Mouse (Mus musculus) megakaryocyte-erythroid progenitor cell, adult 5 weeks (primary cell): ENCODE results near the gene Olfr1257. TPM values are rescaled to one million over a fixed set of nuclear protein-coding genes. Genes with fewer than 3 reads are reported as not detected.

Experiments used
- polyA plus RNA-seq: library from polyadenylated mRNA; stranded (reverse); fragments of >175 nt; gene quantifications from 2 replicates; pipeline ENCODE4 v1.2.3, GENCODE M21; 2012

The Olfr1257 gene
- polyA plus RNA-seq: not detected in 2 replicates

GRCm38 (mm10) chr2:89878137-89878536 lies at the start of gene Olfr1257:
TSS of gene Olfr1257 (plus strand) at chr2:89878437.

GRCm38 (mm10) chr2:89841455-89841854 lies 36.8 kb upstream of the Olfr1257 start, which contains the start of gene Olfr1256:
TSS of gene Olfr1256 (minus strand) at chr2:89841555.

GRCm38 (mm10) chr2:89848105-89848504 lies 30.1 kb upstream of the Olfr1257 start, which contains the start of gene Olfr48:
TSS of gene Olfr48 (minus strand) at chr2:89848205.

GRCm38 (mm10) chr2:89927009-89927408 lies 48.8 kb downstream of the Olfr1257 start, which contains the start of gene Olfr1258:
TSS of gene Olfr1258 (plus strand) at chr2:89927309.

Other genes starting within 250 kb of the Olfr1257 start
- gene Olfr1249, start 243.5 kb upstream of the Olfr1257 start, polyA plus RNA-seq: not detected in 2 replicates
- not detected in 2 replicates for gene Olfr1250, start 217.0 kb upstream of the Olfr1257 start, polyA plus RNA-seq
- gene Olfr1251, start 206.5 kb upstream of the Olfr1257 start, polyA plus RNA-seq: not detected in 2 replicates
- not detected in 2 replicates for gene Olfr1252, start 153.4 kb upstream of the Olfr1257 start, polyA plus RNA-seq
- gene Olfr1253, start 121.3 kb upstream of the Olfr1257 start, polyA plus RNA-seq: not detected in 2 replicates
- not detected in 2 replicates for gene Olfr1254, start 84.8 kb upstream of the Olfr1257 start, polyA plus RNA-seq
- gene Olfr1255, start 66.4 kb upstream of the Olfr1257 start, polyA plus RNA-seq: not detected in 2 replicates
- gene Olfr1256, start 36.9 kb upstream of the Olfr1257 start, polyA plus RNA-seq: not detected in 2 replicates
- not detected in 2 replicates for gene Olfr48, start 30.2 kb upstream of the Olfr1257 start, polyA plus RNA-seq
- 0.01 TPM in 1 of 2 replicates, not detected in the other for gene Olfr1258, start 48.9 kb downstream of the Olfr1257 start, polyA plus RNA-seq
- gene Olfr1259, start 70.2 kb downstream of the Olfr1257 start, polyA plus RNA-seq: not detected in 2 replicates
- gene Olfr1260, start 95.9 kb downstream of the Olfr1257 start, polyA plus RNA-seq: not detected in 2 replicates
- gene Olfr1261, start 112.8 kb downstream of the Olfr1257 start, polyA plus RNA-seq: not detected in 2 replicates
- not detected in 2 replicates for gene Olfr1262, start 121.7 kb downstream of the Olfr1257 start, polyA plus RNA-seq
- 0.03 TPM in 1 of 2 replicates, not detected in the other for gene Olfr1263, start 133.7 kb downstream of the Olfr1257 start, polyA plus RNA-seq
- gene Olfr1264, start 147.1 kb downstream of the Olfr1257 start, polyA plus RNA-seq: not detected in 2 replicates
- gene Olfr1265, start 156.9 kb downstream of the Olfr1257 start, polyA plus RNA-seq: not detected in 2 replicates
- gene Olfr140, start 185.2 kb downstream of the Olfr1257 start, polyA plus RNA-seq: 0.08 TPM in 1 of 2 replicates, not detected in the other
- not detected in 2 replicates for gene Olfr1269, start 243.0 kb downstream of the Olfr1257 start, polyA plus RNA-seq